Mouse (Mus musculus) heart, adult 2 months (tissue): ENCODE results near the gene Stard7. TPM values are rescaled to one million over a fixed set of nuclear protein-coding genes. Genes with fewer than 3 reads are reported as not detected.

Experiments used
- DNase-seq, 2 experiments: peaks; one replicate each; pipeline ENCODE4 v3.0.0; 2021
- H3K27ac ChIP-seq: fragments of 200-600 bp; 2 replicates; pipeline ENCODE4 v1.8.1; 2022
- H3K27me3 ChIP-seq: fragments of 200-500 bp; 2 replicates; pipeline ENCODE4 v1.6.1; 2012; ENCODE audit warnings: mild to moderate bottlenecking, low read length, inconsistent platforms, mixed read lengths; ENCODE audit not compliant: control insufficient read depth, insufficient read depth
- H3K36me3 ChIP-seq: fragments of 200-500 bp; 2 replicates; pipeline ENCODE4 v1.6.1; 2012; ENCODE audit warnings: low read length, inconsistent platforms; ENCODE audit not compliant: control insufficient read depth, insufficient read depth
- H3K4me1 ChIP-seq: fragments of 200-500 bp; 2 replicates; pipeline ENCODE4 v1.6.1; 2011; ENCODE audit warnings: low read length; ENCODE audit not compliant: control insufficient read depth, insufficient read depth
- H3K4me3 ChIP-seq: fragments of 200-600 bp; 2 replicates; pipeline ENCODE4 v1.8.1; 2022
- H3K79me2 ChIP-seq: fragments of 200-500 bp; replicated peaks from 2 replicates; pipeline ENCODE4 v1.6.1; 2012; ENCODE audit warnings: mild to moderate bottlenecking, inconsistent platforms, low read length, moderate library complexity, mixed read lengths; ENCODE audit not compliant: control insufficient read depth, insufficient read depth
- H3K9ac ChIP-seq: fragments of 200-500 bp; 2 replicates; pipeline ENCODE4 v1.6.1; 2012; ENCODE audit warnings: low read depth, mild to moderate bottlenecking, control low read depth, inconsistent platforms, low read length, mixed read lengths
- CTCF ChIP-seq: fragments of 200-600 bp; IDR thresholded peaks from 2 replicates; pipeline ENCODE4 v1.8.1; 2022; ENCODE audit warnings: antibody characterized with exemption, mild to moderate bottlenecking, moderate library complexity
- EP300 ChIP-seq: fragments of 200-500 bp; IDR thresholded peaks from 2 replicates; pipeline ENCODE4 v1.6.1; 2011; ENCODE audit warnings: low read depth, low read length, control low read depth; ENCODE audit not compliant: insufficient read depth
- POLR2A ChIP-seq: fragments of 200-500 bp; IDR thresholded peaks from 2 replicates; pipeline ENCODE4 v1.6.1; 2011; ENCODE audit warnings: mild to moderate bottlenecking, low read depth, low read length, control low read depth; ENCODE audit not compliant: insufficient read depth
- WGBS: fragments of 180-500 bp; shearing (Covaris S2); methylation state at CpG from one replicate; pipeline ENCODE4 v1.1.7; 2018; 5-methylcytosine and 5-hydroxymethylcytosine counted together
- intact Hi-C: fragments of 180-260 bp; cut with DNase I; formaldehyde crosslinking; loops from one replicate; pipeline ENCODE4 v1.15.1; 2025
- polyA plus RNA-seq: library from polyadenylated mRNA; depleted of rRNA; stranded (reverse); fragments of >200 nt; gene quantifications from 2 replicates; pipeline ENCODE4 v1.2.3, GENCODE M21; 2012
- total RNA-seq, 2 experiments: library from RNA; stranded (reverse); gene quantifications; 2 replicates each; pipeline ENCODE4 v1.2.3; 2021

Stard7 gene
- total and polyA plus RNA-seq, 3 experiments = 64.0 to 165 (median 150) TPM

GRCm38 (mm10) chr2:127248334-127249004 is 21.5 kb upstream of the Stard7 start:
- Histone ChIP-seq H3K4me3 (peak overlapping the region; percentile 97), H3K27ac (peak overlapping the region; percentile 93), H3K27me3 (no peaks in the 10 kb centered on the region), H3K4me1 (peaks cover 12% of the 10 kb centered on the region), H3K9ac (peak overlapping the region; percentile 86), H3K79me2 (peaks cover 4% of the 10 kb centered on the region; the same call in 1 of the 2 replicates), H3K36me3 (peaks cover 21% of the 10 kb centered on the region)
- WGBS = 1% methylated on average over 39 of the region's 39 CpGs
- DNase-seq = peak; percentile 50 to 57
- TF ChIP-seq EP300 = no peak
- TF ChIP-seq CTCF = peak; percentile 40
- intact Hi-C loops = loop anchor here (1.0 to 5.0 kb wide), 2 partner anchors 22 to 89 kb away; partner anchors contain the start of genes Astl, Dusp2 and Stard7

DNA sequence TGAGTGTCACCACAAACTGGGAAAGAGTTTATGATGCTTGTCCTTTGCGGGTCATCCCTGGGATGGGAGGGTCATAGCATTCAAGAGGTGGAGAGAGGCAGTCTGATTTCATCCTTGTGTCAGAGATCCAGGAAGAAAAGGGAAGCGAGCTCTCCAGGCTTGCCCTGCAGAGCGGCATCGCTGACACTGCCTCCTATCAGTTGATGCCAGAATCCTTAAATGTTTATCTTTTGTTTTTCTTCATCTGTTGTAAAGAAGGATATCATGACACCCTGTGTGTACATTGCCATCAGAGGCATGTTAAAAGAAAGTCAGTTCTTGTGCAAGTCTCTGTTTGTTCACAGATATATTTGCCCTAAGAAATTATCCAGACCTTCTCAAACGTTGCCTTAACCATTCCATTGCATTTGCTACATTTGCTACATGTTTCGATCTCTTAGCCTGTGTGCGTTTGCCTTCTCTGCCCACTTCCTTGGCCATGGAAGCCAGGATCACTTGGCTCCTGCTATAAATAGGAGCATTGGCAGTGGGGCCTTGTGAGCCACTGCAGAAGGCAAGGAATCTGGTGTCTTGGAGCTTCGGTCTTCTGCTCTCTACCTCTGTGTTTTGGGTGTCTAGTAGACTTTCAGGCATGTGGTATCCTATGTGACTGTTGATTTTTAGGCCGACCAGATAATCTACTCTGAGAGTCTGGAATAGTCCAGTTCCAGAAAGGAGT is 19.6 kb upstream of the Stard7 start:
- H3K27ac ChIP-seq = peak overlapping the region; percentile 36
- no peaks in the 10 kb centered on the region for H3K27me3 ChIP-seq
- intact Hi-C loops = loop anchor here (10.0 kb wide), 1 partner anchor 334 kb away; the partner anchor contains the start of genes Mrps5 and Zfp661
- H3K79me2 ChIP-seq = peaks cover 4% of the 10 kb centered on the region; the same call in 1 of the 2 replicates
- H3K4me3 ChIP-seq = no peak overlapping the region
- DNase-seq = no peak
- H3K36me3 ChIP-seq = peaks cover 21% of the 10 kb centered on the region
- H3K4me1 ChIP-seq = peaks cover 12% of the 10 kb centered on the region
- TF ChIP-seq POLR2A (no peak), CTCF (no peak), EP300 (no peak)
- WGBS = 71% methylated on average over 9 of the region's 9 CpGs
- peak overlapping the region; percentile 8; the same call in 1 of the 2 replicates for H3K9ac ChIP-seq

- no peaks in the 10 kb centered on the region for H3K27me3 ChIP-seq
- WGBS = 32% methylated on average over 3 of the region's 3 CpGs
- intact Hi-C loops = loop anchor here (10.0 kb wide), 1 partner anchor 333 kb away; the partner anchor contains the start of genes Mrps5 and Zfp661
- TF ChIP-seq CTCF (no peak), POLR2A (no peak), EP300 (no peak)
- no peak overlapping the region for H3K4me3 ChIP-seq
- H3K4me1 ChIP-seq = peaks cover 12% of the 10 kb centered on the region
- no peak for DNase-seq
- H3K9ac ChIP-seq = no peak overlapping the region
- H3K36me3 ChIP-seq = peaks cover 21% of the 10 kb centered on the region
- H3K79me2 ChIP-seq = peaks cover 4% of the 10 kb centered on the region; the same call in 1 of the 2 replicates
- H3K27ac ChIP-seq = peak overlapping the region; percentile 15
Observed at GRCm38 (mm10) chr2:127251457-127251856, 18.6 kb upstream of the Stard7 start.

DNA sequence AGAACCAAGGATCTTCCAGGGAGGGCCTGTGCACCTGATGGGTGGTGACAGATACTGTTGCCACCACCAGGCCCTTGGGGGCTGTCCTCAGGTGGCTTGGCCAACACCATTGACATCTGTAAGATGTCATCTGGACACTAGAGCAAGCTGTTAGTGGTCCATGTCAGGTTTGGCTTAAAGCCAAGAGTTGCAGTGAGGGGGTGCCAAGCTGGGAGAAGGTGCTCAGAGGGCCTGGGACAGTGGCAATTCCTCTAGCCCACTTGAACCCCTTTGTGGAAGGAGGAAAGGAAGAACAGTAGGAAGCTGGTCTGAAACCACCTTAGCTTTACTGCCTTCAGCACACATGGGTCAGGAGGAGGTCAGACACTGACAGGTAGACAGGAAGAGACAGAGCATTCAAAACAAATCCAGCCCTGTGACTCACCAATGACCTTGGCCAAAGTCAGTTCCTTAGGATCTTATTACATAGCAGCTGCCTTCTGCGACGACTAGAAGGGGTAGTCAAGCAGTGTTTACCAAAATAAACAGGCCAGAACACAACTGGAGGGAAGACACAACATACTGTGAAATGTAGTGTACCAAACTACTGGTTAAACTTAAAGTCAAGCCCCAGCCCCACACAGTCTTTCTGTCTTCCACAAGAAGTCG is 18.0 kb upstream of the Stard7 start:
- H3K4me1 ChIP-seq = peaks cover 12% of the 10 kb centered on the region
- H3K79me2 ChIP-seq = peaks cover 4% of the 10 kb centered on the region; the same call in 1 of the 2 replicates
- intact Hi-C loops = loop anchor here (2.0 to 10.0 kb wide), 2 partner anchors 17 to 333 kb away; partner anchors contain the start of genes Mrps5 and Zfp661
- 26% methylated on average over 3 of the region's 3 CpGs for WGBS
- no peak overlapping the region for H3K4me3 ChIP-seq
- H3K36me3 ChIP-seq = peaks cover 21% of the 10 kb centered on the region
- no peak for DNase-seq
- no peak overlapping the region for H3K9ac ChIP-seq
- peak overlapping the region; percentile 15 for H3K27ac ChIP-seq
- no peaks in the 10 kb centered on the region for H3K27me3 ChIP-seq
- TF ChIP-seq EP300 (no peak), CTCF (no peak), POLR2A (no peak)

DNA sequence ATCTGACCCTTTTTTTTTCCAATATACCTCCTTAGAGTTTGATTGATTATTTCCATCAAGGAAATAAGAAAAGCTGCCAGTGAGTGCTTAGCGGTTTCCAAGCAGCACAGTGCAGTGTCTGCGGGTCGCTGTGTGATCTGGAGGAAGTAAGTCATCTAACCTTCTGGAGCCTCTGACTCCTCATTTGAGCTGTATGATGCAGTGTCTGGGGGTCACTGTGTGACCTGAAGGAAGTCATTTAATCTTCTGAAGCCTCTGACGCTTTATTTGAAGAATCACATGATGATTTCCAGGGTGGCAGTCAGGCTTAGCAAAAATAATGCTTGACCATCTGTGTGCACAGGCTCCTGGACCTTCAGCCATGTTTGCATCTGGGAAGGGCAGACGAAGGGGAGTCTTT is 17.2 kb upstream of the Stard7 start:
- no peak overlapping the region for H3K9ac ChIP-seq
- peaks cover 21% of the 10 kb centered on the region for H3K36me3 ChIP-seq
- TF ChIP-seq CTCF (no peak), POLR2A (no peak), EP300 (no peak)
- WGBS = 61% methylated on average over 5 of the region's 5 CpGs
- H3K4me3 ChIP-seq = no peak overlapping the region
- H3K27me3 ChIP-seq = no peaks in the 10 kb centered on the region
- peaks cover 4% of the 10 kb centered on the region; the same call in 1 of the 2 replicates for H3K79me2 ChIP-seq
- DNase-seq = no peak
- intact Hi-C loops = loop anchor here (2.0 to 10.0 kb wide), 2 partner anchors 16 to 332 kb away; partner anchors contain the start of genes Mrps5 and Zfp661
- peak overlapping the region; percentile 15; the same call in 1 of the 2 replicates for H3K27ac ChIP-seq
- H3K4me1 ChIP-seq = peaks cover 12% of the 10 kb centered on the region
